Mouse (Mus musculus) small intestine, adult 2 months (tissue): ENCODE data around the gene Ncor1. TPM values are rescaled to one million over a fixed set of nuclear protein-coding genes. Genes with fewer than 3 reads are reported as not detected.

Source experiments
- H3K27ac ChIP-seq: fragments of 200-500 bp; 2 replicates; pipeline ENCODE4 v1.5.1; 2012; ENCODE audit warnings: low read depth, low read length, control low read depth, inconsistent platforms; ENCODE audit not compliant: insufficient read depth
- H3K27me3 ChIP-seq: fragments of 200-500 bp; 2 replicates; pipeline ENCODE4 v1.6.1; 2012; ENCODE audit warnings: mild to moderate bottlenecking, moderate library complexity, low read length, inconsistent platforms; ENCODE audit not compliant: control insufficient read depth, insufficient read depth
- H3K36me3 ChIP-seq: fragments of 200-500 bp; 2 replicates; pipeline ENCODE4 v1.6.1; 2012; ENCODE audit warnings: mild to moderate bottlenecking, low read length, control low read depth, inconsistent platforms; ENCODE audit not compliant: control insufficient read depth, insufficient read depth
- H3K4me1 ChIP-seq: fragments of 200-500 bp; 2 replicates; pipeline ENCODE4 v1.6.1; 2012; ENCODE audit warnings: low read length, inconsistent platforms, mixed read lengths; ENCODE audit not compliant: control insufficient read depth, insufficient read depth, insufficient read length
- H3K4me3 ChIP-seq: fragments of 200-500 bp; 2 replicates; pipeline ENCODE4 v1.5.1; 2012; ENCODE audit warnings: low read depth, mild to moderate bottlenecking, control low read depth, inconsistent platforms, low read length, moderate library complexity
- CTCF ChIP-seq: fragments of 200-500 bp; IDR thresholded peaks from 2 replicates; pipeline ENCODE4 v1.5.1; 2012; ENCODE audit warnings: low read depth, mild to moderate bottlenecking, control low read depth, inconsistent platforms, low read length, moderate library complexity, mixed read lengths; ENCODE audit not compliant: insufficient replicate concordance, insufficient read length; ENCODE audit errors: extremely low read depth
- POLR2A ChIP-seq: fragments of 200-500 bp; IDR thresholded peaks from 2 replicates; pipeline ENCODE4 v1.6.1; 2012; ENCODE audit warnings: low read depth, mild to moderate bottlenecking, control low read depth, inconsistent platforms, low read length, moderate library complexity
- WGBS: fragments of 180-500 bp; shearing (Covaris S2); methylation state at CpG from one replicate; pipeline ENCODE4 v1.1.7; 2018; 5-methylcytosine and 5-hydroxymethylcytosine counted together
- polyA plus RNA-seq: library from polyadenylated mRNA; depleted of rRNA; stranded (reverse); fragments of >200 nt; gene quantifications from 2 replicates; pipeline ENCODE4 v1.2.3, GENCODE M21; 2012; rRNA removed

Ncor1 gene
- polyA plus RNA-seq = 49.1 and 130 TPM in 2 replicates

DNA sequence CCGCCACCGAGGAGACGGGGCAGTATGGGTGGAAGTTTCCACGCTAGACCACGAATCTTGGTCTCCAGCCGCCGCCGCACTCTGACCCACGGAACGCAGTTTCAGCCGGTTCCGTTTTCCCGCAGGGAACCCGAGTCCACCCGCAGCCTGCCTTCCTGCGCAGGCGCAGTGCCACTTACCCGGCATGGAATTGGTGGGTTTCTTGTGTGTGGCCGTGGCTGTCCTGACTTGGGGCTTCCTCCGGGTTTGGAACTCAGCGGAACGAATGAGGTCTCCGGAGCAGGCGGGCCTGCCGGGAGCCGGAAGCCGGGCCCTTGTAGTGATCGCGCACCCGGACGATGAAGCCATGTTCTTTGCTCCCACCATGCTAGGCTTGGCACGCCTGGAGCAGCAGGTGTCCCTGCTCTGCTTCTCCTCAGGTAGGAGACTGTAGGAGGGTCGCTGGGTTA, at the start of gene Ncor1, which contains the start of gene Pigl:
TSS of gene Ncor1 (minus strand) at position 266 of the 449 bp plus-strand sequence.
TSS of gene Pigl (plus strand) at position 185 of the 449 bp plus-strand sequence.
- H3K27me3 ChIP-seq = no peaks in the 10 kb centered on the region
- H3K36me3 ChIP-seq = no peaks in the 10 kb centered on the region
- peak within 1 kb of the TSS; percentile 94 for H3K27ac ChIP-seq
- WGBS = under 1% methylated on average over 33 of the region's 33 CpGs
- peak; percentile 31 for TF ChIP-seq POLR2A
- TF ChIP-seq CTCF = no peak
- H3K4me1 ChIP-seq = peaks cover 3% of the 10 kb centered on the region; the same call in 1 of the 2 replicates
- peak within 1 kb of the TSS; percentile 70 for H3K4me3 ChIP-seq

DNA sequence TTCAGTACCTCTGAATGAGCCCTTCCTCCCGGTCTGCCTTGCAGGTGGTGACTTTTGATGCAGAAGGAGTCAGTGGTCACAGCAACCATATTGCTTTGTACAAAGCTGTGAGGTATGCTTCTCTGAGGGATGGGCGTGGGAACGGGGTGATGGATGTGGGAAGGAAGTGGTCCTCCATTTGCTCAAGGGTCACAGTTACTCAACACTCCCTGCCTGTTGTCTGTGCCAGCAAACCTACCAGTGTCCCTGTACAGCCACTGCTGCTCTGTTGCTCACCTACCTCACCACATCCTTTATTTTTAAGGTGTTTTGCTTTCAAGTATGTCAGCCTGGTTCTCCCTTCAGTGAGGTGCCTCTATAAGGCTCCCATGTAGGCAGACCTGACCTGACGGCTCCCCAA, 49.3 kb upstream of the Ncor1 start:
- H3K4me1 ChIP-seq = peaks cover 3% of the 10 kb centered on the region
- peaks cover 3% of the 10 kb centered on the region; the same call in 1 of the 2 replicates for H3K36me3 ChIP-seq
- no peak overlapping the region for H3K27ac ChIP-seq
- H3K4me3 ChIP-seq = no peak overlapping the region
- no peaks in the 10 kb centered on the region for H3K27me3 ChIP-seq
- WGBS = 82% methylated on average over 4 of the region's 4 CpGs
- no peak for TF ChIP-seq CTCF
- TF ChIP-seq POLR2A = no peak

DNA sequence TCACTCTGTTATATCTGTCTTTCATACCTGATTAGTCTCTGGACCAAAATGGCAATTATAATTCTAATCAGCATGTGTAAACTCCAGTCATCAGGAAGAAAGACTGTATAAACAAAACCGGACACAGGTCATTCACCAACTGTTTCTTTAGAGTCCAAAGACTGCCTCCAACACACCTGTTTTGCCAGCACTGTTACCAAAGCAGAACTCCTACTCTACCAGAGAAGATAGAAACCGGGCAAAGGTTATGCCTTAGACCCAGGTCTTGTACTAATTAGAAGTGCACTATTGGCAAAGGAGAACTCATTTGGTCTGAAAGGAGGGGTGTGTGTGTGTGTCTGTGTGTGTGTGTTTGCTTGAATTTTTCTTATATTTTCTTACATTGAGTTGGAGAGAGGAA, 42.2 kb upstream of the Ncor1 start:
- H3K4me3 ChIP-seq = no peak overlapping the region
- no peaks in the 10 kb centered on the region for H3K27me3 ChIP-seq
- TF ChIP-seq POLR2A (no peak), CTCF (no peak)
- peaks cover 3% of the 10 kb centered on the region; the same call in 1 of the 2 replicates for H3K36me3 ChIP-seq
- peaks cover 28% of the 10 kb centered on the region for H3K4me1 ChIP-seq
- peak overlapping the region; percentile 96 for H3K27ac ChIP-seq
- 23% methylated on average over 2 of the region's 2 CpGs for WGBS

- WGBS = 93% methylated on average over 2 of the region's 2 CpGs
- no peak overlapping the region for H3K4me3 ChIP-seq
- no peak for TF ChIP-seq CTCF
- TF ChIP-seq POLR2A = no peak
- no peaks in the 10 kb centered on the region for H3K27me3 ChIP-seq
- no peaks in the 10 kb centered on the region for H3K36me3 ChIP-seq
- H3K27ac ChIP-seq = no peak overlapping the region
- peaks cover 41% of the 10 kb centered on the region for H3K4me1 ChIP-seq
These were observed 40.5 kb upstream of the Ncor1 start for GRCm38 (mm10) chr11:62498802-62499201.

- Histone ChIP-seq H3K4me1 (peaks cover 41% of the 10 kb centered on the region), H3K27me3 (no peaks in the 10 kb centered on the region), H3K27ac (peak overlapping the region; percentile 84), H3K4me3 (no peak overlapping the region), H3K36me3 (no peaks in the 10 kb centered on the region)
- WGBS = 24% methylated on average over 3 of the region's 3 CpGs
- TF ChIP-seq POLR2A (no peak), CTCF (no peak)
These were observed 38.8 kb upstream of the Ncor1 start for GRCm38 (mm10) chr11:62497181-62497580.

GRCm38 (mm10) chr11:62496151-62496715, 37.9 kb upstream of the Ncor1 start:
- 30% methylated on average over 5 of the region's 5 CpGs for WGBS
- Histone ChIP-seq H3K27ac (peak overlapping the region; percentile 98), H3K4me3 (no peak overlapping the region), H3K36me3 (no peaks in the 10 kb centered on the region), H3K4me1 (peaks cover 36% of the 10 kb centered on the region), H3K27me3 (no peaks in the 10 kb centered on the region)
- TF ChIP-seq POLR2A = no peak
- TF ChIP-seq CTCF = peak; percentile 26; the same call in 1 of the 2 replicates

DNA sequence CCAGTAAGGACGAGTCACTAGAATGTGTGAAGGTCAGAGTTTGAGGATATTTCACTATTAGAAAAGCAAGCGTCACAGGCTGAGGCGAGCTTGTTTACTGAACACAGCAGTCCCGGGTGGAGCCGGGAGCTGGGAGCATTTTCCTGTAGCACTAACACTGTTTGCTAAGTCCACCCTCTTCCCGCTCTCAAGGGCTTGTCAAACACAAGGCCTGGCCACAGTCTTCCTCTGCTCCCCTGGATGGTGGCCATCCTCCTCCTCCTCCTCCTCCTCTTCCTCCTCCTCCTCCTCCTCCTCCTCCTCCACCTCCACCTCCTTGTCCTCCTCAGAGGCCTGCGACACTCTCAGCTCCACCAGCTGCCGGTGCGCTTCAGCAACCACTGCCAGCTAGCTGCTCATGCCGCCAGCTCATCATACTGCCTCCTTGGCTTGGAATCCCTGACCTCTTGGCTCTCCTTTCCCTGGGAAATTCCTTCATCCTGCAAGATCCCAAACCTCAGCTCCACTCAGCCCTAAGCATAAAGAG, 37.0 kb upstream of the Ncor1 start:
- TF ChIP-seq CTCF (no peak), POLR2A (no peak)
- Histone ChIP-seq H3K27me3 (no peaks in the 10 kb centered on the region), H3K4me1 (peaks cover 33% of the 10 kb centered on the region), H3K27ac (peak overlapping the region; percentile 98), H3K4me3 (peak overlapping the region; percentile 13; the same call in 1 of the 2 replicates), H3K36me3 (no peaks in the 10 kb centered on the region)
- WGBS = 6% methylated on average over 10 of the region's 10 CpGs
